Mouse (Mus musculus) C2C12 (cell line): ENCODE data around the gene Mgat5b.

Experiments
- CEBPB ChIP-seq: IDR thresholded peaks from one replicate; pipeline ENCODE4 v1.6.1; 2011; ENCODE audit warnings: low read depth, mild to moderate bottlenecking, control low read depth, moderate library complexity
- CTCF ChIP-seq: IDR thresholded peaks from one replicate; pipeline ENCODE4 v1.5.1; 2011; ENCODE audit not compliant: control insufficient read depth, insufficient read depth, insufficient read length
- MAX ChIP-seq: IDR thresholded peaks from one replicate; pipeline ENCODE4 v1.6.1; 2011; ENCODE audit warnings: mild to moderate bottlenecking, control low read depth

GRCm38 (mm10) chr11:116893532-116894442 is 24.9 kb upstream of the Mgat5b start:
- no peak for TF ChIP-seq CTCF
- no peak for TF ChIP-seq MAX
- TF ChIP-seq CEBPB, result no peak
